8 mouse cellular contexts compared by ENCODE assay signal in the genomic region with DNA sequence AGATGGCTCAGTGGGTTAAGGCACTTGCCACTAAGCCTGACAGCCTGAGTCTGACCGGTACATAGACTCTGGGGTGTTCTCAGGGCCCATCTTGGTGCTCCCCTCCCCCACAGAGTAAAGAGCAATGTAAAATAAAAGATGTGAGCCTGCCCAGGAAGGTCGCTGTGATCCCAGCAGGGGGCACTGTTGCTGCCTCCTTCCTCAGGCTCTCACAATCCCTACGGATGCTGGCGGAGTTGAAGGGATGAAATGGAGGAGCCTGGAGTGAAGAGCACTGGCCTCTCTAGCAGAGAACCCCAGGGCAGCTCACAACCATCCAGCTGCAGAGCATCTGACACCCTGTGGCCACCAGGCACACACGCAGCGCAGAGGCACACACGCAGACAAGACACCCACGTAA. TPM values are rescaled to one million over a fixed set of nuclear protein-coding genes. Genes with fewer than 3 reads are reported as not detected.
DNase-seq lines count a peak whose midpoint lies in the region; ATAC-seq lines count a peak whose summit lies in the region.

No protein-coding gene starts in this region.

- no peaks in the 10 kb centered on the region for H3K4me1 ChIP-seq in embryonic facial prominence, embryonic 11.5 days (ENCODE audit: control insufficient read depth, insufficient read depth, low read length)
- no peaks in the 10 kb centered on the region for H3K4me1 ChIP-seq in limb, embryonic 15.5 days

- H3K9me3 ChIP-seq in embryonic facial prominence, embryonic 11.5 days (replicated peaks; ENCODE audit: control insufficient read depth, low read length): no peaks in the 10 kb centered on the region
- H3K9me3 ChIP-seq in limb, embryonic 15.5 days: no peaks in the 10 kb centered on the region

- H3K27me3 ChIP-seq in embryonic facial prominence, embryonic 11.5 days (ENCODE audit: control insufficient read depth, insufficient read depth, low read length): no peaks in the 10 kb centered on the region
- H3K27me3 ChIP-seq in limb, embryonic 15.5 days: no peaks in the 10 kb centered on the region

- H3K9ac ChIP-seq in embryonic facial prominence, embryonic 11.5 days (replicated peaks; ENCODE audit: low read length): no peak overlapping the region
- no peak overlapping the region for H3K9ac ChIP-seq in limb, embryonic 15.5 days

- H3K4me2 ChIP-seq in embryonic facial prominence, embryonic 11.5 days (ENCODE audit: low read depth, low read length): no peak overlapping the region
- H3K4me2 ChIP-seq in limb, embryonic 15.5 days: no peak overlapping the region

- 0 out of 2 replicates have a peak, but pooled peaks have one; percentile 54 for ATAC-seq in embryonic facial prominence, embryonic 11.5 days (replicated peaks; ENCODE audit: insufficient number of reproducible peaks, low FRiP score, low TSS enrichment, low read depth)
- peak; percentile 20; the same call in 1 of the 2 replicates for ATAC-seq in limb, embryonic 15.5 days (ENCODE audit: insufficient number of reproducible peaks, low FRiP score, low TSS enrichment, low read depth)
- ATAC-seq in inflammation-experienced regulatory T-cells, adult 6 months: no peak
- no peak for ATAC-seq in granulocyte monocyte progenitor cell, adult 5-6 weeks (replicated peaks; ENCODE audit: poor library complexity, severe bottlenecking)

- DNase-seq in adrenal gland, postnatal 10 days: peak; percentile 32
- DNase-seq in adrenal gland, postnatal 4 days (ENCODE audit: low spot score in 2 of 2): no peak
- DNase-seq in lung, adult 18-20 months: peak; percentile 29 to 50
- DNase-seq in lung, postnatal 25 days (ENCODE audit: low spot score): no peak
- DNase-seq in embryonic facial prominence, embryonic 11.5 days (ENCODE audit: low spot score): peak; percentile 69

- 33% methylated on average over 8 of the region's 8 CpGs for WGBS in embryonic facial prominence, embryonic 11.5 days
- WGBS in limb, embryonic 15.5 days: 40% methylated on average over 8 of the region's 8 CpGs

- H3K27ac ChIP-seq in embryonic facial prominence, embryonic 11.5 days (replicated peaks; ENCODE audit: low read depth, low read length): no peak overlapping the region
- no peak overlapping the region for H3K27ac ChIP-seq in limb, embryonic 15.5 days

- H3K4me3 ChIP-seq in embryonic facial prominence, embryonic 11.5 days (ENCODE audit: low read depth, low read length): no peak overlapping the region
- H3K4me3 ChIP-seq in limb, embryonic 15.5 days: no peak overlapping the region

- peaks cover 2% of the 10 kb centered on the region; the same call in 1 of the 2 replicates for H3K36me3 ChIP-seq in embryonic facial prominence, embryonic 11.5 days (replicated peaks; ENCODE audit: control insufficient read depth, insufficient read depth, low read depth, low read length)
- H3K36me3 ChIP-seq in limb, embryonic 15.5 days: peaks cover 74% of the 10 kb centered on the region

RNA-seq across cellular contexts. Expression of gene Limk1, which starts 19.9 kb away (rescaled TPM):
- 10 to 100 TPM; 17.9 to 20.5 TPM for total RNA-seq in adrenal gland, postnatal 10 days (2021)
- total RNA-seq in adrenal gland, postnatal 4 days (2021): 10 to 100 TPM; 31.1 to 32.3 TPM
- polyA plus RNA-seq in embryonic facial prominence, embryonic 11.5 days (2014; fragmentation: Nextera tagmentation; extraction: Ambion mirVana): 4.6 and 6.5 TPM in 2 replicates
- 4.7 and 7.0 TPM in 2 replicates for polyA plus RNA-seq in limb, embryonic 15.5 days (2015; fragmentation: Nextera tagmentation; extraction: Ambion mirVana)
- 1 to 10 TPM; 4.4 to 8.4 (median 7.1) TPM for polyA plus RNA-seq in inflammation-experienced regulatory T-cells, adult 6 months (2017; shearing (Covaris generic))
- 30.6 and 30.9 TPM in 2 replicates for total RNA-seq in granulocyte monocyte progenitor cell, adult 5-6 weeks (2014; fragmentation: Nextera tagmentation)
- 11.4 and 13.6 TPM in 2 replicates for total RNA-seq in granulocyte monocyte progenitor cell, adult 5-6 weeks (2017)

RNA-seq across cellular contexts. Expression of gene Eif4h, which starts 29.2 kb away (rescaled TPM):
- total RNA-seq in adrenal gland, postnatal 10 days (2021): 100 to 1,000 TPM; 270 to 283 TPM
- 100 to 1,000 TPM; 336 to 353 TPM for total RNA-seq in adrenal gland, postnatal 4 days (2021)
- 479 and 512 TPM in 2 replicates for polyA plus RNA-seq in embryonic facial prominence, embryonic 11.5 days (2014; fragmentation: Nextera tagmentation; extraction: Ambion mirVana)
- polyA plus RNA-seq in limb, embryonic 15.5 days (2015; fragmentation: Nextera tagmentation; extraction: Ambion mirVana): 408 and 425 TPM in 2 replicates
- 100 to 1,000 TPM in 1 of 3 experiments, 10 to 100 TPM in 2; 92.8 to 133 (median 95.4) TPM for polyA plus RNA-seq in inflammation-experienced regulatory T-cells, adult 6 months (2017; shearing (Covaris generic))
- total RNA-seq in granulocyte monocyte progenitor cell, adult 5-6 weeks (2014; fragmentation: Nextera tagmentation): 226 and 246 TPM in 2 replicates
- total RNA-seq in granulocyte monocyte progenitor cell, adult 5-6 weeks (2017): 252 and 300 TPM in 2 replicates

RNA-seq across cellular contexts. Expression of gene Lat2, which starts 53.7 kb away (rescaled TPM):
- total RNA-seq in adrenal gland, postnatal 10 days (2021): 1 to 10 TPM; 3.8 to 4.3 TPM
- 1 to 10 TPM; 4.3 to 4.4 TPM for total RNA-seq in adrenal gland, postnatal 4 days (2021)
- 0.56 and 0.77 TPM in 2 replicates for polyA plus RNA-seq in embryonic facial prominence, embryonic 11.5 days (2014; fragmentation: Nextera tagmentation; extraction: Ambion mirVana)
- polyA plus RNA-seq in limb, embryonic 15.5 days (2015; fragmentation: Nextera tagmentation; extraction: Ambion mirVana): 7.9 and 8.8 TPM in 2 replicates
- polyA plus RNA-seq in inflammation-experienced regulatory T-cells, adult 6 months (2017; shearing (Covaris generic)): 10 to 100 TPM in 2 of 3 experiments, 1 to 10 TPM in 1; 6.3 to 13.1 (median 12.2) TPM
- 43.8 and 50.9 TPM in 2 replicates for total RNA-seq in granulocyte monocyte progenitor cell, adult 5-6 weeks (2014; fragmentation: Nextera tagmentation)
- total RNA-seq in granulocyte monocyte progenitor cell, adult 5-6 weeks (2017): 34.0 TPM in 2 replicates

Comparison
In these comparisons a context has a peak if more than half of its experiments do, and no peak if none do; other contexts are left out.
1. DNase-seq: peak in adrenal gland, postnatal 10 days (single experiment), lung, adult 18-20 months (2 of 2) and embryonic facial prominence, embryonic 11.5 days (single experiment); none in adrenal gland, postnatal 4 days (0 of 2) and lung, postnatal 25 days (single experiment).
2. ATAC-seq: peak in embryonic facial prominence, embryonic 11.5 days (single experiment) and limb, embryonic 15.5 days (single experiment); none in inflammation-experienced regulatory T-cells, adult 6 months (single experiment) and granulocyte monocyte progenitor cell, adult 5-6 weeks (single experiment).
3. RNA of gene Lat2, which starts 53.7 kb away (total RNA-seq): 34.0 to 50.9 TPM in granulocyte monocyte progenitor cell, adult 5-6 weeks; 4.3 to 4.4 TPM in adrenal gland, postnatal 4 days and 3.8 to 4.3 TPM in adrenal gland, postnatal 10 days; every median in the first group is over 4 times any median in the second.